Mouse (Mus musculus): ENCODE data around the gene Rusc1.

- TF ChIP-seq POLR2A (IDR thresholded peaks at IDR 0.05; ENCODE audit: insufficient read depth, low read length) = no peak
- TF ChIP-seq CTCF (IDR thresholded peaks at IDR 0.05; ENCODE audit: low read depth, low read length) = no peak
- no peak for TF ChIP-seq EP300 (IDR thresholded peaks at IDR 0.05; ENCODE audit: insufficient read depth, low read depth, low read length)
These were observed 1.2 kb downstream of the Rusc1 start for GRCm38 (mm10) chr3:89091811-89092508.

All from ES-Bruce4 (cell line).